Mouse (Mus musculus) forebrain, embryonic 11.5 days (tissue): ENCODE results near the gene Smyd3. TPM values are rescaled to one million over a fixed set of nuclear protein-coding genes. Genes with fewer than 3 reads are reported as not detected.

Experiments
- ATAC-seq: fragments of 200-750 bp; cut with Nextera tagmentation; replicated peaks from 2 replicates; pipeline ENCODE4 v1.8.0; 2017; ENCODE audit warnings: moderate TSS enrichment; ENCODE audit not compliant: low FRiP score
- DNase-seq: peaks from one replicate; pipeline ENCODE4 v3.0.0-alpha.2; 2017; ENCODE audit warnings: low spot score
- H3K27ac ChIP-seq: fragments of 300-500 bp; sonication (generic); 2 replicates; pipeline ENCODE4 v1.5.1; 2014; ENCODE audit warnings: low read depth, low read length
- H3K27me3 ChIP-seq: fragments of 300-500 bp; sonication (generic); 2 replicates; pipeline ENCODE4 v1.6.1; 2014; ENCODE audit warnings: mild to moderate bottlenecking, low read length, mixed read lengths; ENCODE audit not compliant: control insufficient read depth, insufficient read depth
- H3K36me3 ChIP-seq: fragments of 300-500 bp; sonication (generic); 2 replicates; pipeline ENCODE4 v1.6.1; 2014; ENCODE audit warnings: mild to moderate bottlenecking, low read length, moderate library complexity, mixed read lengths; ENCODE audit not compliant: control insufficient read depth, insufficient read depth
- H3K4me1 ChIP-seq: fragments of 300-500 bp; sonication (generic); replicated peaks from 2 replicates; pipeline ENCODE4 v1.6.1; 2014; ENCODE audit warnings: low read length, mixed read lengths; ENCODE audit not compliant: control insufficient read depth, insufficient read depth
- H3K4me2 ChIP-seq: fragments of 300-500 bp; sonication (generic); 2 replicates; pipeline ENCODE4 v1.6.1; 2014; ENCODE audit warnings: low read depth, mild to moderate bottlenecking, low read length, moderate library complexity, mixed read lengths; ENCODE audit not compliant: severe bottlenecking
- H3K4me3 ChIP-seq: fragments of 300-500 bp; sonication (generic); 2 replicates; pipeline ENCODE4 v1.5.1; 2014; ENCODE audit warnings: low read depth, low read length
- H3K9ac ChIP-seq: fragments of 300-500 bp; sonication (generic); 2 replicates; pipeline ENCODE4 v1.6.1; 2014; ENCODE audit warnings: low read length
- H3K9me3 ChIP-seq: fragments of 300-500 bp; sonication (generic); 2 replicates; pipeline ENCODE4 v1.6.1; 2016; ENCODE audit warnings: low read length, mixed read lengths; ENCODE audit not compliant: control insufficient read depth
- WGBS: fragments of 180-500 bp; shearing (Covaris S2); extraction: QIAGEN DNeasy Blood & Tissue Kit; methylation state at CpG from one replicate; pipeline ENCODE4 v1.1.7; 2014; 5-methylcytosine and 5-hydroxymethylcytosine counted together
- polyA plus RNA-seq: library from polyadenylated mRNA; unstranded; fragments of >200 nt; fragmentation: Nextera tagmentation; extraction: Ambion mirVana; gene quantifications from 2 replicates; pipeline ENCODE4 v1.2.1, GENCODE M21; 2014

Smyd3 gene
- polyA plus RNA-seq, 1 experiment from 2014 or later: 14.1 TPM

- no peak overlapping the region for H3K27ac ChIP-seq
- no peak overlapping the region for H3K4me2 ChIP-seq
- H3K9me3 ChIP-seq: no peaks in the 10 kb centered on the region
- H3K36me3 ChIP-seq: no peaks in the 10 kb centered on the region
- no peak overlapping the region for H3K9ac ChIP-seq
- no peak overlapping the region for H3K4me3 ChIP-seq
- WGBS: 87% methylated on average over 4 of the region's 4 CpGs
- ATAC-seq (no peak), DNase-seq (peak; percentile 37)
- H3K4me1 ChIP-seq: no peaks in the 10 kb centered on the region
- H3K27me3 ChIP-seq: no peaks in the 10 kb centered on the region
These were observed 559.2 kb downstream of the Smyd3 start for GRCm38 (mm10) chr1:178958641-178959040.

GRCm38 (mm10) chr1:178952910-178953309 is 564.9 kb downstream of the Smyd3 start:
- Histone ChIP-seq H3K4me3 (no peak overlapping the region), H3K4me2 (no peak overlapping the region), H3K9me3 (0 out of 2 replicates have a peak, but pooled peaks cover 3% of the 10 kb centered on the region), H3K9ac (no peak overlapping the region), H3K4me1 (no peaks in the 10 kb centered on the region), H3K36me3 (no peaks in the 10 kb centered on the region), H3K27me3 (no peaks in the 10 kb centered on the region), H3K27ac (no peak overlapping the region)
- DNase-seq (no peak), ATAC-seq (no peak)
- WGBS: 85% methylated on average over 12 of the region's 12 CpGs

- Histone ChIP-seq H3K4me1 (no peaks in the 10 kb centered on the region), H3K4me3 (no peak overlapping the region), H3K27ac (no peak overlapping the region), H3K4me2 (no peak overlapping the region), H3K36me3 (no peaks in the 10 kb centered on the region), H3K9me3 (no peaks in the 10 kb centered on the region), H3K9ac (no peak overlapping the region), H3K27me3 (no peaks in the 10 kb centered on the region)
- 0 out of 2 replicates have a peak, but pooled peaks have one; percentile 21 for ATAC-seq
- peak; percentile 46 for DNase-seq
- WGBS: 39% methylated on average over 7 of the region's 7 CpGs
These were observed 575.4 kb downstream of the Smyd3 start for GRCm38 (mm10) chr1:178942251-178942963.

- Histone ChIP-seq H3K9me3 (no peaks in the 10 kb centered on the region), H3K27ac (no peak overlapping the region), H3K9ac (no peak overlapping the region), H3K4me3 (no peak overlapping the region), H3K36me3 (no peaks in the 10 kb centered on the region), H3K4me1 (no peaks in the 10 kb centered on the region), H3K27me3 (no peaks in the 10 kb centered on the region), H3K4me2 (no peak overlapping the region)
- ATAC-seq (no peak), DNase-seq (no peak)
- WGBS: 84% methylated on average over 4 of the region's 4 CpGs
These were observed 577.5 kb downstream of the Smyd3 start for GRCm38 (mm10) chr1:178940353-178940752.

- 91% methylated on average over 2 of the region's 2 CpGs for WGBS
- H3K36me3 ChIP-seq: no peaks in the 10 kb centered on the region
- no peak overlapping the region for H3K4me3 ChIP-seq
- no peak overlapping the region for H3K27ac ChIP-seq
- no peaks in the 10 kb centered on the region for H3K9me3 ChIP-seq
- no peak overlapping the region for H3K4me2 ChIP-seq
- DNase-seq: peak; percentile 37
- no peak overlapping the region for H3K9ac ChIP-seq
- no peaks in the 10 kb centered on the region for H3K4me1 ChIP-seq
- no peak for ATAC-seq
- no peaks in the 10 kb centered on the region for H3K27me3 ChIP-seq
These were observed 580.9 kb downstream of the Smyd3 start for GRCm38 (mm10) chr1:178936976-178937375.

GRCm38 (mm10) chr1:178936457-178936856 is 581.4 kb downstream of the Smyd3 start:
- no peaks in the 10 kb centered on the region for H3K36me3 ChIP-seq
- 78% methylated on average over 4 of the region's 4 CpGs for WGBS
- H3K4me3 ChIP-seq: no peak overlapping the region
- no peaks in the 10 kb centered on the region for H3K9me3 ChIP-seq
- H3K4me2 ChIP-seq: no peak overlapping the region
- no peak for ATAC-seq
- peak; percentile 25 for DNase-seq
- H3K4me1 ChIP-seq: no peaks in the 10 kb centered on the region
- H3K9ac ChIP-seq: no peak overlapping the region
- no peaks in the 10 kb centered on the region for H3K27me3 ChIP-seq
- no peak overlapping the region for H3K27ac ChIP-seq

GRCm38 (mm10) chr1:178933953-178934637 is 583.7 kb downstream of the Smyd3 start:
- H3K4me3 ChIP-seq: no peak overlapping the region
- H3K4me1 ChIP-seq: no peaks in the 10 kb centered on the region
- DNase-seq (peak; percentile 35), ATAC-seq (no peak)
- no peak overlapping the region for H3K4me2 ChIP-seq
- WGBS: 76% methylated on average over 6 of the region's 6 CpGs
- no peaks in the 10 kb centered on the region for H3K9me3 ChIP-seq
- no peaks in the 10 kb centered on the region for H3K27me3 ChIP-seq
- no peak overlapping the region for H3K9ac ChIP-seq
- no peak overlapping the region for H3K27ac ChIP-seq
- no peaks in the 10 kb centered on the region for H3K36me3 ChIP-seq

- Histone ChIP-seq H3K4me3 (no peak overlapping the region), H3K27ac (no peak overlapping the region), H3K4me1 (no peaks in the 10 kb centered on the region), H3K4me2 (no peak overlapping the region), H3K9me3 (no peaks in the 10 kb centered on the region), H3K27me3 (no peaks in the 10 kb centered on the region), H3K9ac (no peak overlapping the region), H3K36me3 (no peaks in the 10 kb centered on the region)
- peak; percentile 13 for DNase-seq
- ATAC-seq: no peak
- WGBS: 77% methylated on average over 4 of the region's 4 CpGs
These were observed 588.3 kb downstream of the Smyd3 start for GRCm38 (mm10) chr1:178929531-178929930.
